Mouse (Mus musculus): ENCODE results near the gene Cldn5. TPM values are rescaled to one million over a fixed set of nuclear protein-coding genes. Genes with fewer than 3 reads are reported as not detected.

The Cldn5 gene
- polyA plus RNA-seq (2016; fragmentation: Nextera tagmentation; extraction: Ambion mirVana): 10.7 and 11.8 TPM in 2 replicates

DNA sequence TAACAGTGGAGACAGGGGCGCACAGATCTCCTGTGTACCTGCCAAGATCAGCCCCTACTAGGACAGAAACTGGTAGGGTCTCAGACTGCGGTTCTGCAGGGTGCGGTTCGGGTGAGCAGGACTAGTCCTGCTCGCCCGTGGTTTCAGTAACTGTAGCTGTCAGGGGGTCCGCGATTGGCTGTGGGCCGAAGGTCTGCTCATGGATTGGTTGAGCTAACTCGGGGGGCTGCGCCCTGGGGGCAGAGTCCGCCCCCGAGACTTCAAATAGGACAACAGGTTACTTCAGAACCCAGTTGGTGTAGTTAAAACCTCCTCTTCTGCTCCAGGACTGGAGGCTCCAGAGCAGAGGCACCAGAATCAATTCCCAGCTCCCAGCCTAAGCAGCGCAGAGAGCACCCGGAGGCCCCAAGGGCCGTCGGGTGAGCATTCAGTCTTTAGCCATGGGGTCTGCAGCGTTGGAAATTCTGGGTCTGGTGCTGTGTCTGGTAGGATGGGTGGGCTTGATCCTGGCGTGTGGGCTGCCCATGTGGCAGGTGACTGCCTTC lies at the start of gene Cldn5:
Gene Cldn5, plus strand, starts transcription at position 292 of the 545 bp plus-strand sequence.
- H3K9me3 ChIP-seq (replicated peaks): no peaks in the 10 kb centered on the region
- peak; percentile 48; the same call in 1 of the 2 replicates for ATAC-seq
- H3K4me2 ChIP-seq: peak within 1 kb of the TSS; percentile 54
- peaks cover 11% of the 10 kb centered on the region; the same call in 1 of the 2 replicates for H3K4me1 ChIP-seq
- peaks cover 18% of the 10 kb centered on the region for H3K36me3 ChIP-seq
- no peak within 1 kb of the TSS for H3K27ac ChIP-seq
- H3K27me3 ChIP-seq (replicated peaks): peaks cover 68% of the 10 kb centered on the region
- H3K4me3 ChIP-seq: peak within 1 kb of the TSS; percentile 42
- WGBS (ENCODE audit: insufficient replicate concordance): 4% methylated on average over 19 of the region's 19 CpGs
- peak within 1 kb of the TSS; percentile 24 for H3K9ac ChIP-seq

DNA sequence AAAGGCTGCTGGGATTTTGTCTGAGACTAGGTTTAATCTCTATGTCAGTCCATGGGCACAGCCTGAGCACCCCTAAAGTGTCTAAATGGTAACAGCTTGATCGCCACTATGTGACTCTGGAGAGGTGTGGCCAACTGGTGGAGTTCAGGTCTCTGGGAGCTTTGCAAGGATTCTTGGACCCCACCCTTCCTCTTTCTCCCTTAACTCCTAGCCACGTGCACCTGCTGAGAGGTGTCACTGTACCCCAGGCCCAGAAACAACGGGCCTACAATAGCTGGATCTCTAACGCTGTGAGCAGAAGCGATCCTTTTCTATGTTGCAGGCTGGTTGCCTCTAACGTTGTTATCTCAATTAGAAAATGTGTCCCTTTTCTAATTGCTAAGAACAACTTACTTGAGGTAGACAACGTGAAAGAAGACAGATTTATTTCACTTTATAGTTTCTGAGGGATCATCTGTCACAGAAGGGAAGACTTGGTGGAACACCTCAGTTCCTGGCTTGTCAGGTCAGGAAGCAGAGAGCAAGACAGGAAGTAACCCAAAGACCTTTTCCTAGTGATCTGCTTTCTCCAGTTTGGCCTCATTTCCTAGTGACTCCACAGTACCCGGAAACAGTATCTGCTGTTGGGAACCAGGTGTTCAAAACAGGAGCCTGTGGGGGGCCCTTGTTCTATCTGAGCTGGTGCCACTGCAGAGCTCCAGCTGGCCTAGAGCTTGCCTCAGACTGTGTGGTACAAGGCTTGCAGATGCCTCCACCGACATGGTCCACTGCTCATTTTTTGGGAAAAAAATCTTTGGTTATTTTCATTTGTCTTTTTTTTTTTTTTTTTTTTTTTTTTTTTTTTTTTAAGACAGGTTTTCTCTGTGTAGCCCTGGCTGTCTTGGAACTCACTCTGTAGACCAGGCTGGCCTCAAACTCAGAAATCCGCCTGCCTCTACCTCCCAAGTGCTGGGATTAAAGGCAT lies 48.8 kb upstream of the Cldn5 start:
- 57% methylated on average over 10 of the region's 10 CpGs for WGBS (ENCODE audit: insufficient replicate concordance)
- H3K9ac ChIP-seq: no peak overlapping the region
- no peaks in the 10 kb centered on the region for H3K36me3 ChIP-seq
- no peaks in the 10 kb centered on the region for H3K9me3 ChIP-seq (replicated peaks)
- no peak for ATAC-seq
- H3K4me1 ChIP-seq: no peaks in the 10 kb centered on the region
- no peak overlapping the region for H3K4me2 ChIP-seq
- H3K4me3 ChIP-seq: no peak overlapping the region
- H3K27me3 ChIP-seq (replicated peaks): peaks cover 11% of the 10 kb centered on the region
- H3K27ac ChIP-seq: no peak overlapping the region

DNA sequence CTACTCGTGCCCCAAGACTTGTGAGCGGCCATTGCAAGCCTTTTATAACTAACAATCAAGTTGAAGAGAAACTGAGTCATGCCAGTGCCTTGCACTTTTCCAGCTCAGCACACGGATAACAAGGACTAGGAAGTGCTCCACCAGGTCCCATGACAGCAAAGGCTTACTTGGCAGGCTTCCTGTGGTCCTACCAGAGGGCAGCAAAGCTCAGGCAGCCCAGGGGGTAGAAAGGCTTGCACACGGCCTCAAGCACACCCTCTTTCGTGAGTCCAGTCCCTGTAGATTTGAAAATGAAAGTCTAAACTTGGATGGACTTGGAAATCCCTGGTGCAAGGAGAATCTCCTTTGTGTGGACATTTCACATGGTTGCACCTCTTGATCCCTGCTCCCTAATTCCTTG lies 47.5 kb upstream of the Cldn5 start:
- 51% methylated on average over 5 of the region's 5 CpGs for WGBS (ENCODE audit: insufficient replicate concordance)
- no peaks in the 10 kb centered on the region for H3K9me3 ChIP-seq (replicated peaks)
- no peak overlapping the region for H3K4me3 ChIP-seq
- no peak for ATAC-seq
- H3K4me1 ChIP-seq: no peaks in the 10 kb centered on the region
- H3K36me3 ChIP-seq: no peaks in the 10 kb centered on the region
- peaks cover 17% of the 10 kb centered on the region for H3K27me3 ChIP-seq (replicated peaks)
- H3K9ac ChIP-seq: no peak overlapping the region
- H3K4me2 ChIP-seq: no peak overlapping the region
- H3K27ac ChIP-seq: no peak overlapping the region

DNA sequence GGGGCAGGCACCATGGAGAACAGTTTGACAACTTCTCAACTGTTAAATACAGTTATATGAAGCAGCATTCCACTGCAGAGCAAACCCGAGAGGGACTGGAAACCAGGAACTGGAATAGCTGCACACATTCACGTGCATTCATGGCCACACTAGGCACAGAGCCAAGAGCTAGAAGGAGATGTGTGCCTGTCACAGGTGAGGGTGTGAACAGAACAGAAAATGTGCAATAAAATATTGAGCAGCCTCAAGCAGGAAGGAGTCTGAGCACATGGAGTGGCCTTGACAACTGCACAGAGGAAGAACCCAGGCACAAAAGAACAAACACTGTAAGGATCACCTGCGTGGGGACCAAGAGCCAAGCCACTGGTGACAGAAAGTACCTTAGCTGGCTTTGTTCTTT lies 46.0 kb upstream of the Cldn5 start:
- H3K27ac ChIP-seq: no peak overlapping the region
- no peaks in the 10 kb centered on the region for H3K9me3 ChIP-seq (replicated peaks)
- H3K4me1 ChIP-seq: no peaks in the 10 kb centered on the region
- no peak overlapping the region for H3K4me2 ChIP-seq
- H3K9ac ChIP-seq: no peak overlapping the region
- WGBS (ENCODE audit: insufficient replicate concordance): 55% methylated on average over 3 of the region's 3 CpGs
- H3K4me3 ChIP-seq: no peak overlapping the region
- ATAC-seq: no peak
- H3K36me3 ChIP-seq: no peaks in the 10 kb centered on the region
- H3K27me3 ChIP-seq (replicated peaks): peaks cover 15% of the 10 kb centered on the region

DNA sequence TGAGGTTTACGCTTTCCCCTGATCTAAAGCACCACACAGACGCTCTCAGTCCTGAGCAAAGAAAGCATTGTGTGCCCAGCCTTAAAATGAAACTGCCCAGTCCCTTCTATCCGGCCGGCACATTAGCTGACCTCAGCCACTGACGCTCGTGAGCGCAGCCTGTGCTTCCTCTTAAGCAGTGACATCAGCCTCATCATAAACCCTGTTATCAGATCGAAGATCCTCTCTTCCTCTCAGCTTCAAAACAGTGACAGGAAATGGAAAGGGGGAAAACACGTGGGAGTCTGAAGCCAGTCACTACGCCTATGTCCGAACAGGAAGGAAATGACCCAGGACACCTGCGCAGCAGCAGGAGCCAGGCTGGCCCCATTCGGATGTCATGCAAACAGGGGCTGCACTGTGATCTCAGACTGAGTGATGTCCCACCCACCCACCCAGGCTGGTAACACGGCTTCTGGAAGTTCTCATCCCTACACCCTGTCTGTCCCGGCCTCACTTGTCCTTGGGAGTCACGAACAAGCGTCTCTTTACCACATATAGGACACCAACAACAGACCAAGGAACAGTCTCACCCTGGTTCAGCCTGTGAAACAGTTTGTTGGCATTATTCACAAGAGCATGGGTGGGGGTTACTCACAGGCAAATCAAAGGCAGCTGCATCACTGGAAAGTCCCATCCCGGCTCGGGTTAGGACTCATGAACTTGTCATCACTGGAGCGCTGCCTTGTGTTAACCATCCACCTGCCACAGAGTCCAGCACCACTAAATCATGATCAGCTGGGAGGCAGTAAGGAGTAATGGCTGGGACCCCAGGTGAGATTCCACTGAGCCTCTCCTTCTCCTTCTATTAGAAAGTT lies 43.3 kb upstream of the Cldn5 start:
- no peak overlapping the region for H3K4me3 ChIP-seq
- H3K4me2 ChIP-seq: peak overlapping the region; percentile 29
- ATAC-seq: no peak
- no peak overlapping the region for H3K9ac ChIP-seq
- 25% methylated on average over 20 of the region's 20 CpGs for WGBS (ENCODE audit: insufficient replicate concordance)
- H3K9me3 ChIP-seq (replicated peaks): no peaks in the 10 kb centered on the region
- H3K4me1 ChIP-seq: no peaks in the 10 kb centered on the region
- H3K27me3 ChIP-seq (replicated peaks): peaks cover 27% of the 10 kb centered on the region
- no peak overlapping the region for H3K27ac ChIP-seq
- no peaks in the 10 kb centered on the region for H3K36me3 ChIP-seq

DNA sequence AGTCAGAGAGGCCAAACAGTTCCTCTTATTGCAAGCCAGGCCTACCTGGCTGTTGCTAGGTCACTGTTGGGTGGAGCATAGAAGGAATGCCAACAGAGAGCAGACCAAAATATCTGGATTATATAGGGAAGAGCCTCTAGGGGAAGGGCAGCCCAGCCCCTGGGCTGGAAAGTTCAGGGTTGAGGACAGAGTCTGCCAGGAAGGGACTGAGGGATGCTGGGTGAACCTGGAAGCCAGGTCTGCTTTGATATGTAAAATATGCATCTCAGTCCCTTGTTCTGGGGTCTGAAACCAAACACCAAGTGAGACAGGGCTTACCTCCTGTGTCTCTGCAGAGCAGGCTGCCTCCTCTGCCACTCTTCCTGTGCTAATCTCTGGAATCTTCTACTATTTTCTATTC lies 38.3 kb upstream of the Cldn5 start:
- H3K4me1 ChIP-seq: no peaks in the 10 kb centered on the region
- H3K36me3 ChIP-seq: no peaks in the 10 kb centered on the region
- H3K27me3 ChIP-seq (replicated peaks): peaks cover 23% of the 10 kb centered on the region
- no peak for ATAC-seq
- H3K9me3 ChIP-seq (replicated peaks): no peaks in the 10 kb centered on the region
- H3K4me2 ChIP-seq: no peak overlapping the region
- no peak overlapping the region for H3K9ac ChIP-seq
- H3K27ac ChIP-seq: no peak overlapping the region
- H3K4me3 ChIP-seq: no peak overlapping the region

DNA sequence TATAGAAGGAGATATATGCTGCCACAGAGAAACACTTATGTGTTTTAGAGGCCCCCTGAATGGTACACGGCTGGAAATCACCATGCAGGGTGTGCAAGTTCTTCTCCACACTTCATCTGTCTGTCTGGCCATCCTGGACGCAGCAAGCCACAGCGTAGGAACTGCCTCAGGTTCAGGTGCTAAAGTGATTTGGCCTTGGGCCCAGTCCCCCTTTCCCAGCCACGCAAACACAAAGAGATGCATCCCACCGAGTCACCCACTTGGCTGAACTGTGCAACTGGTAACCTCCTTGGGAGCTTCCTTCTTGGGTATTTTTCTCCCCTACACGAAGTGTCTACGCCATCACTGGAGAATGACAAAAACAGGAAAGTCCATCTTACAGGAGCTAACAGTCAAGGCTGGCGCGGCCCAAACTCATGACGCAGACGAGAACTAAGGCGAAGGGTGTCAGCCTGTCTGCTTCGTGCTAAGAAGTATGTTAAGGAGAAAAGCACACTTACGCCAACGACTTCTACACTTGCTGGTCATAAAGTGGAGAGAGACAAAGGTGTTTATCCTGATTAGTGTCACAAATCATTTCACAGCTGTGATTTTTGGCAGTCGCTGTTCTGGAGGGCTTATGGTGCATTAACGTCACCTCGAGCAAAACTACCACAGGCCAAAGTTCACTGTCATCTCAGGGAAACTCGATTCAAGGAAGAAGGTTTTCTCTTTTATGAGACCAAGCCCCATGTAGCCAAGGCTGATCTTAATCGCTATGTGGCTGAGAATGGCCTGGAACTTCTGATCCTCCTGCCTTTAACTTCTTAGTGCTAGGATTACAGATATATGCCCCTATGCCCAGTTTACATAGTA lies 30.2 kb upstream of the Cldn5 start:
- no peaks in the 10 kb centered on the region for H3K9me3 ChIP-seq (replicated peaks)
- no peaks in the 10 kb centered on the region; the same call in 1 of the 2 replicates for H3K27me3 ChIP-seq (replicated peaks)
- WGBS (ENCODE audit: insufficient replicate concordance): 71% methylated on average over 20 of the region's 20 CpGs
- H3K4me3 ChIP-seq: no peak overlapping the region
- no peak for ATAC-seq
- no peaks in the 10 kb centered on the region for H3K4me1 ChIP-seq
- no peak overlapping the region for H3K4me2 ChIP-seq
- H3K27ac ChIP-seq: no peak overlapping the region
- H3K9ac ChIP-seq: no peak overlapping the region
- H3K36me3 ChIP-seq: no peaks in the 10 kb centered on the region

DNA sequence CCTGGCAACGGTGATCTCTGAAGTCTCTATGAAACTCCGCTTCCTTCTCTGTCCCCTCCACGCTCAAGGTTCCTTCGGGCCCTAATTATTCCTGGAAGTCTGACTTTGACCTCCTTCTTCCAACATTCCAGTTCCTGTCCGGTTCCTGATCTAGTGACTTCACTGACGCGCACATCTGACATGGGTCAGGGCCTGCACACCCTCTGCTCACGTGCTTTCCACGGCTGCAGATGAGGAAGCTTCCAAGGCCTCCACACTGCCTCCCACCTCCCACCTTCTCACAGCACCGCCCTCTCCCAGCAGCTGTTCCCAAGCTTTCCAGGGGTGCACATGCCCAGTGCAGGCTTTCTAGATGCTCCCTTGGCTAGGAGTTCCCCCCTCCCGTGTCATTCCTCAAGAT lies 25.5 kb upstream of the Cldn5 start:
- 65% methylated on average over 11 of the region's 11 CpGs for WGBS (ENCODE audit: insufficient replicate concordance)
- Histone ChIP-seq H3K9ac (no peak overlapping the region), H3K4me3 (no peak overlapping the region), H3K9me3 (replicated peaks) (no peaks in the 10 kb centered on the region), H3K4me1 (no peaks in the 10 kb centered on the region), H3K36me3 (no peaks in the 10 kb centered on the region), H3K27ac (no peak overlapping the region), H3K27me3 (replicated peaks) (no peaks in the 10 kb centered on the region), H3K4me2 (no peak overlapping the region)
- ATAC-seq: no peak

DNA sequence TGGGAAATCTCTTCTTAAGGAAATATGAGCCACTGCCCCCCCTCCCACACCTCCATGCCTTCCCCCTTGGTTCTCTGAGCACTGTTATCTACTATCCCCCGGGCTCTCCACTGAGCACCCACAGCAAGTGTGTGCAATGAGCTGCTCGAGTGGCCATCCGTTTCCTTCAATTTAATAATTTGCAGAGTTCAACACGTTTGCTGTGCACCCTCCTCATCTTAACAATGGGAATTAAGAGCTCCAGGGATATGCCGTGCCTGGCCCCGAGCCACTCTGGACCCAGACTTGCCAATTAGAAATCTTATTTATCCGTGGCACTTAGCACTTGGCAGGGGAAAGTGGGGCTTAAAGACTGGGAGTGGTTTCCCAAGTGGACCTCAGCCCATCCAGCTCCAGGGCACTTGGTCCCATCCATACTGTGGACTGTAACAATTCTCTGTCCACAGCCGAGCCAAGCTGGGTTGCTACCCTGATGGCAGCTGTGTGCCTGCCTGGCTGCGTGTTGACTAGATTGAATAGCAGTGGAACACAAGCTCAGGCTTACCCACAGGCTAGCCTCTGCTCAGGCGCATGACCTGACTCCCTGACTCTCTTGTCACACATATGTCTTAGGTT lies 24.7 kb upstream of the Cldn5 start:
- ATAC-seq: no peak
- Histone ChIP-seq H3K4me1 (no peaks in the 10 kb centered on the region), H3K27ac (no peak overlapping the region), H3K9me3 (replicated peaks) (no peaks in the 10 kb centered on the region), H3K4me3 (no peak overlapping the region), H3K9ac (no peak overlapping the region), H3K4me2 (no peak overlapping the region), H3K36me3 (no peaks in the 10 kb centered on the region), H3K27me3 (replicated peaks) (no peaks in the 10 kb centered on the region)
- 68% methylated on average over 10 of the region's 10 CpGs for WGBS (ENCODE audit: insufficient replicate concordance)

DNA sequence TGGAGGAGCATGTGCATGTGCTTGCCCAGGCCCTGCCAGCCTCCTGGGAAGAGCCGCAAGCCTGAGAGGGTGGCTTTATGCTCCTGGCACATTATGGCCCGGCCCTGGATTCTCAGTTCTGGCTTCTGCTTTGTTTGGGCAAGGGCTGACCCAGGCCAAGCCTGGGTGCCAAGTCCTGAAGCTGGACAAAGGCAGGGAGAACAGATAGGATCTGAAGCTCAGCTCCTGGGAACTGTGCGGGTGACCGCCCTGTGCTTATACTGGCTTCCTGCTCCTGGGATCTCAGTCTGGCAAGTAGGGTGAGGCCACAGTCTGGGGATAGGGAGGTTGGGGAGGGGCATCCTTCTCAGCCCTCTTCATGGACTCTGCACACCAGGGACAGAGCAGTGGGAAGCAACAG lies 14.9 kb upstream of the Cldn5 start:
- H3K9ac ChIP-seq: no peak overlapping the region
- WGBS (ENCODE audit: insufficient replicate concordance): 74% methylated on average over 4 of the region's 4 CpGs
- no peaks in the 10 kb centered on the region for H3K4me1 ChIP-seq
- ATAC-seq: no peak
- no peaks in the 10 kb centered on the region for H3K9me3 ChIP-seq (replicated peaks)
- no peak overlapping the region for H3K27ac ChIP-seq
- no peaks in the 10 kb centered on the region for H3K36me3 ChIP-seq
- no peak overlapping the region for H3K4me2 ChIP-seq
- no peak overlapping the region for H3K4me3 ChIP-seq
- H3K27me3 ChIP-seq (replicated peaks): no peaks in the 10 kb centered on the region

DNA sequence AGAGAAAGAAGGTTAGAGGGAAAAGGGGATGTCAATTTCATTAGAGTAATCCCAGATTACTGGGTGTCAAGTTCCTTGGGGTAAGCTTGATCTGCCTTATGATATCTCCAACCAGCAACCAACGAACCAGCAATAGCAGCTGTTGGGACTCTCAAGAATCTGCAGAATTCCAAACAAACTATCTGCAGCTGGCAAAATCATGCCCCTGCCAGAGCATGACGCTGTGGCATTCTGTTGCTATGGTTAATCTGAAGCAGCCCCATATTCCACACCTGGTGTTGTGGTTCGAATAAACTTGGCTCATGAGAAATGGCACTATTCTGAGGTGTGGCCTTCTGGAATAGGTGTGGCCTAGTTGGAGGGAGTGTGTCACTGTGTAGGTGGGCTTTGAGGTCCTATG lies 13.7 kb upstream of the Cldn5 start:
- Histone ChIP-seq H3K4me2 (no peak overlapping the region), H3K9ac (no peak overlapping the region), H3K4me1 (no peaks in the 10 kb centered on the region), H3K4me3 (no peak overlapping the region), H3K36me3 (no peaks in the 10 kb centered on the region), H3K27ac (no peak overlapping the region), H3K9me3 (replicated peaks) (no peaks in the 10 kb centered on the region), H3K27me3 (replicated peaks) (no peaks in the 10 kb centered on the region)
- no peak for ATAC-seq
- 61% methylated on average over 3 of the region's 3 CpGs for WGBS (ENCODE audit: insufficient replicate concordance)

Measured in liver, embryonic 12.5 days (tissue).